Mouse (Mus musculus): ENCODE data around the gene Plek.
A peak's percentile ranks its signal among the peaks of the same experiment; 100 is the strongest.

Gene Plek

DNA sequence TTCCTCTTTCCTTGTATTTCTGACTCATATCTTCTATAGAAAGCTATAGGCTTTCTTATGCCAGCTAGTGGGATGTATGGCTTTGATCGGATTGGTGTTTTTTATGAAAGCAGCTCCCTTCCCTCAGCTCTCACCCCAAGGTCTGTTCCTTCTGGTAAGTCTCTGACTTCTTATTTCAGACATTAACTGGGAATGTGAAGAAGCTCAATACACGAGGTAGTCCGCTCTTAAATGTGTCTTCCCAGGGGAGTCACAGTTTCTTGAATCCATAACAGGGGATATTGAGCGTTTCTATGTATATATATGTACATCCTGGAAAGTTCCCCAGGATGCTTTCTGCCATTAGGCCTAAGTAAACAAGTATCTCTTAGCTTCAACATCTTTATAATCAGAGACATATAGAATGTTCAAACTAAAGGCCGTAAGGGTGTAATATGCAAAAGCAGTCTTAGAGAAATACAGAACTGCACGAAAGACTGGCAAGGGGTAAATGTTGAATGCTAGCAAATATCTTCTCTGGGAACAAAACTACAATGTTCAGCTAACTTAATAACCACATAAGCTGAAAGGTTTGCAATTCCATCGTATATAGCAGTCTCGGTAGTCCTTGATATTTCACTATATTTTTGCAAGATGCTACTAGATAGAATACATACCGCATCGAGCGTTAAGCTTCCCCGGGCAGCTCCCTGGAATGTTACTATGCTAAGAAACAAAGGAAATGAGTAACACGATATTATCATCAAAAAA is 101.8 kb downstream of the Plek start:
- DNase-seq (ENCODE audit: low read depth, low spot score) = no peak

DNA sequence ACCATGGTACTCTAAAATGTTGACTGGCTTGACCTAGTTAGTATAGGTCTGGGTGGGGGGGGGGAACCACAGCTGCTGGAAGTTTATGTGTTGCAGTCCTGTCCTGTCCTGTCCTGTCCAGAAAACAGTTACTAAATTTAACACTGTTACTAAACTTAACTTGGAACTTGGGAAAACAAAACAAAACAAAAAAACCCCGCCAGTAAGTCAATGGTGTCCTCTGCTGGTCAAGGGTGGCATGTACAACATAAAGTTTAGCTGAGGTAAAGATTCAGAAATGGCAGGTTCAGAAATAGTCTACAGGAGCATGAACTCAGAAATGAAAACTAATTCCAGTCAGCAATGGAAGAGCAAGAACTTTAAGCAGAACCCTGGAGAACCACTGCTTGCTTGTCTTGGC is 103.4 kb downstream of the Plek start:
- DNase-seq (ENCODE audit: low read depth, low spot score) = peak; percentile 52

DNA sequence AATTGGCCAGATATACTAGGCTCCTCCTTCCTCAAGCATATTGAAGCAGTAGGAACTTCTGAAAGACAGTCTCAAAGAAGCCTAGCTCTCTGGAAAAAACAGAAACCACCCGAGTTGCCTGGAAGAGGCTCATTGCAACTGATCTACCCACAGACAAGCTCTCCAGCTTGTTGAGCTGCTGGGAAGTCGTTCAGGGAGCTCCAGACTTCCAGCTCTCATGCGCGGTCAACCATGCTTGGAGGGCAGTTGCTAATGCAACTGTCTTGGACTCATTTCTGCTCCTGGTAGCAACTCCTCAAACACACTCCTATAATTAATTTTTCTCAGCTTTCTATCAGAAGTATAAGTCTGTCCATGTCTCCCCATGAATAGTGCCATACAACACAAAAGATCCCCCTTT is 109.2 kb downstream of the Plek start:
- DNase-seq (ENCODE audit: low read depth, low spot score) = no peak

DNA sequence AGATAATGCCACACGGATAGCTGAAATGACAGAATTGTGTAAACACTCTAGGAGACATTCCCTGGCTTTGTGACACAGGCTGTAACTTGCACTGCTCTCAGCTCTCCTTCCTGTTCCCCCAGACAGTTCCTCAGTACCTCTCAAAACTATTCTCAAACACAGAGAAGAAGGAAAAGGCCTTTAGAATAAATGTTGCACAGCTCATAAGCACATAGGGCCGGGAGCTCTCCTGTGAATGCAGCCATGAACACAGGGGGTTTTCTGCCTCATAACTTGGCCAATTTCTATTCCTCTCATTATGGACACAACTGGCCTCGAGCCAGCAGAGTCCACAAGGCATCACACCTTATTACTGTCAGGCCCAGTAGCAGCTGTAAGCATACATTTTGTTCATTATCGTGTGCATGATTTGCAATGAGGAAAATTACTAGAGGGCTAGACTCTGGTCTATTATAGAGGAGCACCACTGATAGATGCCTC is 110.2 kb downstream of the Plek start:
- no peak for DNase-seq (ENCODE audit: low read depth, low spot score)

DNA sequence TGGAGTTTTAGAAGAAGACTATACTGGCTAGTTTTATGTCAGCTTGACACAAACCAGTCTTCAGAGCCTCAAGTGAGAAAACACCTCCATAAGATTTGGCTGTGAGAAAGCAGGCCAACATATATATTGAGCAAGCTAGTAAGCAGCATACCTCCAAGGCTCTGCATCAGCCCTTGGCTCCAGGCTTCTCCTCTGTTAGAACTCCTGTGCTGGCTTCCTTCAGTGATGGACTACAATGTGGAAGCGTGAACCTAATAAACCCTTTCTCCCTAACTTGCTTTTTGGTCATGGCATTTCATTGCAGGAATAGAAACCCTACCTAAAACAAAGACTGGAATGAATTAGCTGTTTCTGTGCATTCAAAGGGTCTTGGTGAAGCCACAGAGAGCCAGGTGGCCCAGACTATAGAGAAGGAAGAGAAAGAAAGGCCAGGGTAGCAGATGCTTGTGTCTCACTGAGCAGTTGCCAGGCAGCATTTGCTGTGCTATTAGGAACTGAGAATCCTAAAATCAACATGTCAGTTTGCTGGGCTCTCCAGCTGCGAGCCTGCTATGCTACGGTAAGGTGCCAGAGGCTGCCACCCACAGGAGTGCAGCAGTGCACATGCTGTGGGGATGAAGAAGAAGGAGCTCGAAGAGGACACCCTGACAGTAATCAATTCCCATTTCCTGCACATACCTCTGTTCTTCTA is 110.9 kb downstream of the Plek start:
- no peak for DNase-seq (ENCODE audit: low read depth, low spot score)

DNA sequence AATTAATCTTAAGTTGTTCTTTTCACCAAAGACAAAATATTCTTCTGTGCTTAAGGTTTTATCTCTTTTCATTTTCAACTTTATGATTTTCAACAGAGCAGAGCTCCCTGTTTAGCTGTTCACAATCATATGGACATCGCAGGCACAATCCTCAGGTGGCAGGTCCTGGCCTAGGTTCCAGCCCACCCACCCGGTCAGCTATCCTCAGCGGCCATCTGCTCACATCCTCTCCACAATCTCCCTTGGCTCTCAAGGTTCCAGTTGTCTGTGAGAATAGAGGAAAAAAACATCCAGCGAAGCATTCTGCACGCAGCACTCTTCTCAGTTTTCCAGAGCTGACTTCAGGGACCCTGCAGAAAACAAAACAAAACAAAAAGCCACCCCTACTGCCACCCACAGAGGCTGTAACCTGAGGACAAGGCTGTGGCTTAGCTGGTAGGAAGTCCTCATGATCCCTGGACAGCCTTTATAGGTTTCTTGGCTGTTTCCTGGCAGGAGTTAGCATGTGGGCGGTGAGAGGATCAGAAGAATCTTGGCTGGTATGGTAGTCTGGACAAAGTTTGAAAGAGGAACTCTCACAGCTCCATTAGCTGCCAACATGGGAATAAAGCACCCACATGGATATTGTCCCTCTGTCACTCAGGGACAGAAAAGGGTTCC is 116.5 kb downstream of the Plek start:
- no peak for DNase-seq (ENCODE audit: low read depth, low spot score)

DNA sequence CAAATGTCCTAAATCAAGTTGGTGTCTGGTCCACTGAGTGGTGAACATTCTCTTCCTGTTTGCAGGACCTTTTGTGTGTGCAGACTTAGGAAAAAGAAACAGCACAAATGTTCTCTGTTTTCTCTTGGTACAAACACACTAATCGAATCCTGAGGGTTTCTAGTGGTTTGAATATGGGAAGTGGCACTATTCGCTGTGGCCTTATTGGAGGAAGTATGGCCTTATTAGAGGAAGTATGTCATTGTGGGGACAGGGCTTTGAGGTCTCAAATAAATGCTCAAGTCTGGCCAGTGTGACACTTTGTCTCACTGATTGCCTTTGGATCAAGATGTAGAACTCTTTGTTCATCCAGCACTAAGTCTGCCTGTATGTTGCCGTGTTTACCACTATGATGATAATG is 120.0 kb downstream of the Plek start:
- DNase-seq (ENCODE audit: low read depth, low spot score) = no peak
